Mouse (Mus musculus): ENCODE measurements around the gene Ptprn2.

DNA sequence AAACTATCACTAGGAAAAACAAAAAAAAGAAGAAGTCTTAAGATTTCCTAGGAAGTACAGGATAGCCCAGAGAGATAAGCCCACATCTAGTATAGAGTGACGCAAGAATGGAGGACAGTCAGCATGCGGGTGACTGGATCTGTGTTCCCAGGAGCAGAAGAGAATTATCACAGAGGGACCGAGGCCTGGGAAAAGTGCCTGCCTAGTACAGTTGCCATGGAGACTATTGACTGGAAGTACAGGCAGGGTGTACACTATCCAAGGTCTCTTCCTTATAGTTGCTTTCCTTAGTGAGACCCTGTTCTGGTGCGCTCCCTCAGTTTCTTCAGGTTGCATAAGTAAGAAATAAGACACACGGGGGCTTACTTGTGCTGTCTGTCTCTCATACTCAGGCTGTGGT, 112.2 kb downstream of the Ptprn2 start:
- no peak for TF ChIP-seq CTCF (IDR thresholded peaks at IDR 0.05; ENCODE audit: borderline replicate concordance, insufficient read depth, low read depth, low read length)
- TF ChIP-seq POLR2A (IDR thresholded peaks at IDR 0.05; ENCODE audit: borderline replicate concordance, insufficient read depth, low read length): no peak
